Mouse (Mus musculus) liver, embryonic 11.5 days (tissue): ENCODE data around the gene Mapk13. TPM values are rescaled to one million over a fixed set of nuclear protein-coding genes. Genes with fewer than 3 reads are reported as not detected.
"Not testable (repeated sequence)": the region's sequence is repeated elsewhere in the genome, so short reads cannot be mapped to it uniquely, and the experiment has no call there.

ENCODE experiments used
- ATAC-seq: fragments of 200-750 bp; cut with Nextera tagmentation; replicated peaks from 2 replicates; pipeline ENCODE4 v1.8.0; 2017; ENCODE audit warnings: moderate number of reproducible peaks, mild to moderate bottlenecking, moderate TSS enrichment, moderate library complexity; ENCODE audit not compliant: low FRiP score
- DNase-seq: peaks from one replicate; pipeline ENCODE4 v3.0.0-alpha.2; 2017; ENCODE audit warnings: low spot score
- H3K27ac ChIP-seq: fragments of 300-500 bp; sonication (generic); 2 replicates; pipeline ENCODE4 v1.5.1; 2014; ENCODE audit warnings: mild to moderate bottlenecking, low read depth, low read length, control low read depth
- H3K27me3 ChIP-seq: fragments of 300-500 bp; sonication (generic); replicated peaks from 2 replicates; pipeline ENCODE4 v1.6.1; 2014; ENCODE audit warnings: low read length, mixed read lengths; ENCODE audit not compliant: control insufficient read depth, insufficient read depth
- H3K36me3 ChIP-seq: fragments of 300-500 bp; sonication (generic); 2 replicates; pipeline ENCODE4 v1.6.1; 2014; ENCODE audit warnings: mild to moderate bottlenecking, low read length, moderate library complexity, mixed read lengths; ENCODE audit not compliant: control insufficient read depth, insufficient read depth
- H3K4me1 ChIP-seq: fragments of 300-500 bp; sonication (generic); replicated peaks from 2 replicates; pipeline ENCODE4 v1.6.1; 2014; ENCODE audit warnings: low read length, mixed read lengths; ENCODE audit not compliant: control insufficient read depth, insufficient read depth
- H3K4me2 ChIP-seq: fragments of 300-500 bp; sonication (generic); 2 replicates; pipeline ENCODE4 v1.6.1; 2014; ENCODE audit warnings: mild to moderate bottlenecking, control low read depth, moderate library complexity
- H3K4me3 ChIP-seq: fragments of 300-500 bp; sonication (generic); 2 replicates; pipeline ENCODE4 v1.5.1; 2014; ENCODE audit warnings: low read depth, low read length, control low read depth
- H3K9ac ChIP-seq: fragments of 300-500 bp; sonication (generic); 2 replicates; pipeline ENCODE4 v1.6.1; 2014; ENCODE audit warnings: low read depth, low read length, control low read depth
- H3K9me3 ChIP-seq: fragments of 300-500 bp; sonication (generic); 2 replicates; pipeline ENCODE4 v1.6.1; 2016; ENCODE audit warnings: low read length, inconsistent platforms, mixed read lengths; ENCODE audit not compliant: control insufficient read depth
- WGBS: fragments of 180-500 bp; shearing (Covaris S2); extraction: QIAGEN DNeasy Blood & Tissue Kit; methylation state at CpG from one replicate; pipeline ENCODE4 v1.1.7; 2014; 5-methylcytosine and 5-hydroxymethylcytosine counted together
- polyA plus RNA-seq: library from polyadenylated mRNA; unstranded; fragments of >200 nt; fragmentation: Nextera tagmentation; extraction: Ambion mirVana; gene quantifications from 2 replicates; pipeline ENCODE4 v1.2.1, GENCODE M21; 2014

The Mapk13 gene
- polyA plus RNA-seq, 1 experiment from 2014 or later: 5.0 TPM

DNA sequence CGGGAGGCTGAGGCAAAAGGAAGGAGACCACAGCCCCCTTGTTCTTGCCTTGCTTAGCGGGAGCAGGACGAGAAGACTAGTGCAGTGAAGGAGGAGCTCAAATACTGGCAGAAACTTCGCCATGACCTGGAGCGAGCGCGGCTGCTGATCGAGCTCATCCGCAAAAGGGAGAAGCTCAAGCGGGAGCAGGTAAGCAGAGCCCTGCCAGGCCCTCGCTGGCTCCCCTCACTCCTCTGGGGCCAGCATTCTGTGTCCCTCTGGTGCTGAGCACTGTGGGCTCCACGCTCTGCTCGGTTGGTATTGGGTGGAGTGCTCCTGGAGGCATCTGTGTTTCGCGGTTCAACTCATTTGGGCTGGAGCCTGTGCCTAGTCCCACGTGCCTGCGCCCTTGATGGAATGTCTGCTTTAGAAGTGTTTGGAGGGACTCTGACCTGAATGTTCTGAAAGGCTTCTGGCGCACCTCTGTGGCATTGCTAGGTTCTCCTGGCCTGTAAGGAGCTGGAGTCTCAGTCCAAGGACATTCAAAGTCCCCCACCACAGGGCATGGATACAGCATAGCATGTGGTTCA lies 45.5 kb downstream of the Mapk13 start:
- Histone ChIP-seq H3K27ac (no peak overlapping the region), H3K4me3 (no peak overlapping the region), H3K9ac (no peak overlapping the region), H3K36me3 (peaks cover 79% of the 10 kb centered on the region), H3K27me3 (no peaks in the 10 kb centered on the region), H3K4me2 (no peak overlapping the region), H3K9me3 (no peaks in the 10 kb centered on the region), H3K4me1 (peaks cover 18% of the 10 kb centered on the region)
- WGBS: 89% methylated on average over 18 of the region's 18 CpGs
- ATAC-seq (no peak), DNase-seq (no peak)

DNA sequence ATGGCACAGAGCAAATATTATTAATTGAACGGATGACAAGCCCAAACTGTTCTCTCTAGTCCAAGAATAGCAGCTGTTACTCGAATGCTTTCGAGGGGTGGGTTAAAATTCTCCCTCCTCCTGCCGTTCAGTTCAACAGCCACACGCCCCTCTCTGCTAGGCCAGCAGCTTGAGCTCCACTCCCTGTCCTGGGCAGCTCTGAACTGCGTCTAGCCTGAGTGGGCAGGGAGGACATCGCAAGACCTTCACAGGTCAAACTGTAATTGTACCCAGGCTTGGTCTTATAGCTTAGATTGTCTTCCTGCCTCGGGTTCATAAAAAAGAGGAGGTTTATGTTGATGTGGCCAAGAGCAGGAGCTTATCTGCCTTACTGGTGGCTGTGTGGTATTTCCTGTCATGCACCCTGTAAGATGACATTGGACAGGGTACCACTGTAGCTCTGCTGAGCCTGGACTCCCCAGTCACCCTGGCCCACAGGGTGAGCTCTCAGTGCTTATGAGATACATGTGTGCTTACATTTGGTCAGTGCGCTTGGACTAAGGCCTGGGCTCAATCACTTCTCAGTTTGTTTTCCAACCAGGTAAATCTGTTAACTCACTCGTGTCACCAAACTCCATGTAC lies 46.4 kb downstream of the Mapk13 start:
- no peak overlapping the region for H3K9ac ChIP-seq
- H3K36me3 ChIP-seq: peaks cover 72% of the 10 kb centered on the region
- 74% methylated on average over 10 of the region's 10 CpGs for WGBS
- H3K27me3 ChIP-seq: no peaks in the 10 kb centered on the region
- peaks cover 9% of the 10 kb centered on the region for H3K4me1 ChIP-seq
- H3K27ac ChIP-seq: no peak overlapping the region
- no peak overlapping the region for H3K4me3 ChIP-seq
- no peak overlapping the region for H3K4me2 ChIP-seq
- no peak for ATAC-seq
- DNase-seq: no peak
- H3K9me3 ChIP-seq: no peaks in the 10 kb centered on the region

DNA sequence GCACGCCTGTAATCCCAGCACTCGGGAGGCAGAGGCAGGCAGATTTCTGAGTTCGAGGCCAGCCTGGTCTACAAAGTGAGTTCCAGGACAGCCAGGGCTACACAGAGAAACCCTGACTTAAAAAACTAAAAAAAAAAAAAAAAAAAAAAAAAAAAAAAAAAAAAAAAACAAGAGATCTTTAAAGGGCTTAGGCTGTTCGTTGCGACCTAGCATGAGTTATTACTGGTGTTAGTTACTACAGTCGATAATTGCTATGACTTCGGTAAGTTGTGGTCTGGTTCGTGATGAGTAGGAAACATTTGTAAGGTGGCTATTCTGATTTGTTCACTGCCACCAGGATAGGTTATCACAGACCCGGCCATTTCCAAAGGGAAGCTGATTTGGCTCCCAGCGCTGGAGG lies 47.2 kb downstream of the Mapk13 start:
- not testable (repeated sequence) for DNase-seq, H3K9me3 ChIP-seq, H3K9ac ChIP-seq, ATAC-seq, H3K4me3 ChIP-seq, H3K27me3 ChIP-seq, H3K4me2 ChIP-seq, H3K4me1 ChIP-seq, H3K27ac ChIP-seq
- WGBS: 92% methylated on average over 10 of the region's 10 CpGs
- peaks cover 71% of the 10 kb centered on the region for H3K36me3 ChIP-seq

DNA sequence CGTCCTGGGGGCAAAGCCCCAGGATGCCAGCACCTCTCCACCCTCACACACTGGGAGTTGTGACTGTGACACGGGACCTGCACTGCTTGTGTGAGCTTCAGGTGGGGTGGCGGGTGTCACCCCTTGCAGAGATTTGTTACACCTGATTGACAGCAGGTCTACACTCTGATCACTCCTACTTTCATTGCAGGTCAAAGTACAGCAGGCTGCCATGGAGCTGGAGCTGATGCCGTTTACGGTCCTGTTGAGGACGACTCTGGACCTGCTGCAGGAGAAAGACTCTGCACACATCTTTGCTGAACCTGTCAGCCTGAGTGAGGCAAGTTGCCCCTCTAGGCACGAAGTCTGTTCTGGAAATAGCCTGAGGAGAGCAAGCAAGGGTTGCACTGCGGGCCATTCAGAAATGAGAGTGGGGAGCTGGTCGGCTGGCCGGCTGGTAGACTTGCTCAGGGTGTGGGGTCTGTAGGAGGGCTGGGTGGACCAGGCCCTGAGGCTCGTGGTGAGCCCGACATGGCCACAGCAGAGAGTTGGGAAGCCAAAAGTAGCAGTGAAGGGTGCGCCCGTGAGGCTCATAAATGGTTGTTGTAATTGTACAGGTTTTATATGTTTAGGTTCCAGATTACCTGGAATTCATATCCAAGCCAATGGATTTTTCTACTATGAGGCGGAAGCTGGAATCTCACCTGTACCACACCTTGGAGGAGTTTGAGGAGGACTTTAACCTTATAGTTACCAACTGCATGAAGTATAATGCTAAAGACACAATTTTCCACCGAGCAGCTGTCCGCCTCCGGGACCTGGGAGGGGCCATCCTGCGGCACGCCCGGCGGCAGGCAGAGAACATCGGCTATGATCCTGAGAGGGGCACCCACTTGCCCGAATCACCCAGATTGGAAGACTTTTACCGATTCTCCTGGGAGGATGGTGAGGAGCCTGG lies 48.0 kb downstream of the Mapk13 start:
- H3K27ac ChIP-seq: no peak overlapping the region
- peaks cover 10% of the 10 kb centered on the region for H3K4me1 ChIP-seq
- WGBS: 91% methylated on average over 25 of the region's 25 CpGs

DNA sequence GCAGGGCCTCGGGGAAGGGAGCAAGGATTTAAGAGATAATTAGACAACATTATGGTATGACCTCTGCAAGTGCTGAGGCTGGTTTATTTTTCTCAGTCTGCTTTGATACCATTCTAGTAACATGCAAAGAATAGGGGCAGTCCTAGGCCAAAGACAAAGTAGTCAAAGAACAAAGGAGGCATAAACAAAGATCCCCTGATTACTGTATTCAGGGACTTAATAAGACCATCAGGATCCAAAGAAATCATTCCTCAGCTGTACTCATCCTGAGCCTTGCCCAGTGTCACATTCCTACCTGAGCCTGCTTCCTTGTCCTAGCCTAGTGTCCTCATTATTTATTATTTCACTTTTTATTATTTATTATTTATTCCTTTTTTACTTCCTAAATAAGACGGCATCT lies 51.1 kb downstream of the Mapk13 start:
- ATAC-seq (no peak), DNase-seq (no peak)
- Histone ChIP-seq H3K27me3 (no peaks in the 10 kb centered on the region), H3K9me3 (no peaks in the 10 kb centered on the region), H3K36me3 (peaks cover 63% of the 10 kb centered on the region), H3K4me3 (no peak overlapping the region), H3K9ac (no peak overlapping the region), H3K4me2 (no peak overlapping the region), H3K4me1 (peaks cover 28% of the 10 kb centered on the region), H3K27ac (no peak overlapping the region)
- WGBS: 80% methylated on average over 2 of the region's 2 CpGs

More for the DNA sequence above, 48.0 kb downstream of the Mapk13 start:
- Histone ChIP-seq H3K9ac (no peak overlapping the region), H3K4me2 (no peak overlapping the region), H3K36me3 (peaks cover 78% of the 10 kb centered on the region), H3K27me3 (no peaks in the 10 kb centered on the region), H3K4me3 (no peak overlapping the region), H3K9me3 (no peaks in the 10 kb centered on the region)
- no peak for ATAC-seq
- no peak for DNase-seq

DNA sequence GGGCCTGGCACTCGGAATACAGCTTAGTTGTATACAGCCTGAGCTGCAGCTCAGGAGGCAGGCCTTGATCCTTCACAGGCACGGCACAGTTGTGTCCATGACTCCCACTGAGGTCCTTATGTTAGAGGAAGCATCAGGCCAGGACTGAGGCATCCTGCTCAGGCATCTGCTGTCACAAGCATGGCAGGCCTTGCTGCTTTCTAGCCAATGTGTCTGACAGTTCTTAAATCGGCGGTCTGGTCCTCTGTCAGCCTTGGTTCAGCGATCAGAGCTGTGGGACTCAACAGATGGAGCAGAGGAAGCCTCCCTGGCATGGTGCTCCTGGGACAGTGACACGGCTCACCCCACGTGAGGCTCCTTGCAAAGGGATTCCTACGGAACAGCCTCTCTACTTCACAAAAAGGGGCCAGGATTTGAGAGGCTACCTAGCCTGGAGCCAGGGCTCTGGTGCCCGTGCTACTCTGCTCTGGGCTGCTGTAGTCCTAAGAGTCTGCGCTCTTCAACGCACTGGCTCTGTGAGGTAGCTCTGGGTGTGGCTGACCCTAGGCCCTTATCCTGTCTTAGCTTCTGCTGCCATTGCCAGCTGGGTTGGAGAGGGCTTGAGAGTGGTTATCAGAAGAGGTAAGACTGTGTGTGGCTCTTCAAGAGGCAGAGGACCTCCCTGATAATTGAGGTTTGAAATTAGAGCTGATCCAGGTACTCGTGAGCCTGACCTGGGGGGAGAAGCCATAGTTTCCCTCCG lies 54.1 kb downstream of the Mapk13 start:
- DNase-seq (no peak), ATAC-seq (peak; percentile 100)
- H3K4me1 ChIP-seq: peaks cover 43% of the 10 kb centered on the region
- no peaks in the 10 kb centered on the region for H3K27me3 ChIP-seq
- peak overlapping the region; percentile 64 for H3K9ac ChIP-seq
- peak overlapping the region; percentile 85 for H3K27ac ChIP-seq
- WGBS: 66% methylated on average over 13 of the region's 13 CpGs
- peak overlapping the region; percentile 60 for H3K4me2 ChIP-seq
- H3K36me3 ChIP-seq: peaks cover 55% of the 10 kb centered on the region
- H3K9me3 ChIP-seq: no peaks in the 10 kb centered on the region
- H3K4me3 ChIP-seq: peak overlapping the region; percentile 36; the same call in 1 of the 2 replicates

DNA sequence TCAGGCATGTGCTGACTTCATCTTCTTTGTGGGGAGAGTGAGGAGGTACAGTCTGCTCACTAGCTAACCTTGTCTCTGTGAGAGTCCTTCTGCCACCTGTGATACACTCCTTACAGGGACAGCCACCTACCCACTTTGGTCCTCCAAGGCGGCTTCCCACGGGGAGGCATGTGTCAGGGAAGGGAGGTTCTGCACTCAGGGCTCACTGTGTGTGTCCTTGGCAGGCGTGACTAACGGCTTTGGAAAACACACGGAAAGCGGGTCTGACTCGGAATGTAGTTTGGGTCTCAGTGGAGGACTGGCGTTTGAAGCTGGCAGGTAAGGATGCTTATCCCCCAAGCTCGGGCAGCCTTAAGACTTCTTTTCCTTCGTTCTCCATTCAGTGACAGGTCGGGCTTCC lies 54.7 kb downstream of the Mapk13 start:
- H3K27me3 ChIP-seq: no peaks in the 10 kb centered on the region
- no peaks in the 10 kb centered on the region for H3K9me3 ChIP-seq
- peaks cover 49% of the 10 kb centered on the region for H3K4me1 ChIP-seq
- H3K36me3 ChIP-seq: peaks cover 54% of the 10 kb centered on the region
- H3K4me2 ChIP-seq: peak overlapping the region; percentile 60
- 86% methylated on average over 11 of the region's 11 CpGs for WGBS
- H3K27ac ChIP-seq: peak overlapping the region; percentile 85
- H3K9ac ChIP-seq: peak overlapping the region; percentile 64
- no peak for ATAC-seq
- no peak for DNase-seq
- peak overlapping the region; percentile 36 for H3K4me3 ChIP-seq

DNA sequence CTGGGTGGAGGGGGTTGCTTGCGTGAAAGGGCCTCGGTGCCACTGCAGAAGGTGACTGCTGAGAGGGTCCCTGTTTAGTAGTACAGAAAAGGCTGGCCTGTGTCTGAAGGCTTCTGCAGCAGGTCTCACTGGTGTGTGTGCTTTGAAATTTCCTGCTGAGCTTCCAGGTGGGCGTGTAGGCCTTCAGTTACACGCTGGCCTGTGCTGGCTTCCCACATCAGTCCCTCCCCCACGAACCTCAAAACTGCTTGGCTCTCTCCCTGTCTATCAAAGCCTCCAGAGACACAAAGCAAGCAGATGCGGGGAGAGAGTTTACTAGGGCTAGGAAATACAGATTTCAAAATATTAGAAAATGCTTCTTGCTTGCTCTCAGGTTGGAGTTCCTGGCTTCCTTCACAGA lies 55.8 kb downstream of the Mapk13 start:
- no peaks in the 10 kb centered on the region for H3K27me3 ChIP-seq
- H3K27ac ChIP-seq: peak overlapping the region; percentile 85; the same call in 1 of the 2 replicates
- WGBS: 73% methylated on average over 6 of the region's 6 CpGs
- H3K36me3 ChIP-seq: peaks cover 48% of the 10 kb centered on the region
- no peaks in the 10 kb centered on the region for H3K9me3 ChIP-seq
- ATAC-seq: no peak
- peaks cover 56% of the 10 kb centered on the region for H3K4me1 ChIP-seq
- H3K4me3 ChIP-seq: peak overlapping the region; percentile 36
- DNase-seq: no peak
- H3K4me2 ChIP-seq: peak overlapping the region; percentile 60
- H3K9ac ChIP-seq: peak overlapping the region; percentile 64
